Mouse (Mus musculus) v-Abl transformed pro-B cells (cell line): ENCODE results near the gene Coro6.

Source experiments
- in situ Hi-C, 2 experiments: fragments of 400-800 bp; cut with MboI; formaldehyde crosslinking; loops; one replicate each; pipeline ENCODE4 v1.15.1; 2025; ENCODE audit not compliant: unreplicated experiment in 2 of 2

Gene Coro6

DNA sequence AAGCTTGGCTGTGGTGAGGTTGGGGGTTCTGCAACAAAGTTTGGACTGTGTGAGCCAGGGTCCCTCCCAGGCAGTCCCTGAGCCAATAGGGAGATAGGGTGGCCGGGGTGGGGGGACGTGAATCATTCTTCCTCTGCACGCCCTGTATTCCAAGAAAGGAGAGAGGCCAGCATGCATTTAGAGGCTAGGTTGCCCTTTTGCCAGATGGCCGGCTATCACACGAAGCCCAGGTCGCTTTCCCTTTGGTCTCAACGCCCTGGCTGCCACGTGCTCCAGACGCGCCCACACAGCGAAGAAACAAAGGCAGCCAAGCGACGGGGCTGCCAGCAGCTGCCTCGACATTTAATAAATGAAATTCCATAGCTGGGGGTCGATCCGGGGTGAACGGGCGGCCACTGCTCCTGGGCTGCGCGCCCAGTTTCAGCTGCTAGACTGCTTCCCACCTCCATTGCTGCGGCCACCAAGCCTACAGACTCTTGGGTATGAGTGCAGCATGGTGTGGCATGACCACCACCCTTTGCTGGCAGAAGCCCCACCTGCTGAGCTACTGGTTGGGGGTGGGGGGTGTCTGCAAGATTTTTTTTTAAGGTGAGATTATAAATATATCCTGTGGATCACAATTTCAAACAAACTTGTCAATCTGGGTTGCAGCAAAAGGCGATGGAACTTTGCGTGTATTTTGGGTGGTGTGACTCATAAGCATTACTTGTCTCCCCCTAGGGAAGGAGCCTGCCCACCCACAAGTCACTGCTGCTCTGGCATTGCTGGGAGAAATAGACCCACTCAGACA lies 29.5 kb downstream of the Coro6 start:
- in situ Hi-C loops, result loop anchor here (5.0 to 10.0 kb wide), 2 partner anchors 141 to 303 kb away; no protein-coding TSS in a partner anchor

DNA sequence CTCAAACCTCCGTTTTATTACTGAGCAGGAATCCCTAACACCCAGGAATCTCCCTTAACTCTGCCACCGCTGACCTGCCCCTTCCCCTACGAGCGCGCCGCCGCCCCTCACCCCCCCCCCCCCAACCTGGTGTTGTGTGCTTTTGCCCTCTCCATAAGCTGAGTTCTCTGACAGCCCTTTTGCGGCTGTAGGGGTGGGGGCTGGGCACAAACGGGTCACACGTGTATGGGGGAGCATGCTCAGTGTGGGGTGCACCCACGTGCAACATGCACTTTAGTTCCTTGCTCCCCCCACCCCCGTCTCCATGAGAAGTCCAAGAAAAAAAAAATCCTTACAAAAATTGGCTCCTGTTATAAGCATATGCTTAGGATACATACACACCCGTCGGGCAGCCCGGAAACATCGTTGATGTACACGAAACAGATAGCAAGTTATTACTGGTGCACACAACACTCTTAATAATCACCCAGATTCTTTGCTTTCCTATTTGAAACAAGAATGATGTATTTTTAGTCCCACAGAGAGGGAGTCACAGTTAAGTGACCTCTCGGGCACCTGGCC lies 30.2 kb downstream of the Coro6 start:
- in situ Hi-C loops, result loop anchor here (5.0 to 10.0 kb wide), 2 partner anchors 140 to 302 kb away; no protein-coding TSS in a partner anchor

DNA sequence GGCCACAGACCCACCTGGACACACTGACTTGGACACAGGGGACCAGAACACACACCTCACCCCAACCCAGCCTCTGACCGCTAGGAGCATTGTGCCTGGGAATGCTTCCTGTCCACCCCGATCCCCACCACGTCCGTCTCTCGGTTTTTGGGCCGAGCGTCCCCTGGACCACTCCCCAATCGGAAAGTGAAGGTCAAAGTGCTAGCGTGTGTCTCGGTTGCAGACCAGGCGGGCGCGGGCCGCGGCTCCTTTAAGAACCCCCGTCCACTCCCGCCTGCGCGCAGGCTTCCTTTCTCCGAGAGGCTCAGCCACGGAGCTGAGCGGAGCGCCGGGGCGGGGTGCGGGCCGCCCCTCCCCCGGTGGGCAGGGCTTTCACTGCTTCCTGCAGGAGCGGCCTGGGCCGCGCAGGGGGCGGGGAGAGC lies 30.7 kb downstream of the Coro6 start:
- in situ Hi-C loops, result loop anchor here (5.0 to 10.0 kb wide), 2 partner anchors 139 to 302 kb away; no protein-coding TSS in a partner anchor

DNA sequence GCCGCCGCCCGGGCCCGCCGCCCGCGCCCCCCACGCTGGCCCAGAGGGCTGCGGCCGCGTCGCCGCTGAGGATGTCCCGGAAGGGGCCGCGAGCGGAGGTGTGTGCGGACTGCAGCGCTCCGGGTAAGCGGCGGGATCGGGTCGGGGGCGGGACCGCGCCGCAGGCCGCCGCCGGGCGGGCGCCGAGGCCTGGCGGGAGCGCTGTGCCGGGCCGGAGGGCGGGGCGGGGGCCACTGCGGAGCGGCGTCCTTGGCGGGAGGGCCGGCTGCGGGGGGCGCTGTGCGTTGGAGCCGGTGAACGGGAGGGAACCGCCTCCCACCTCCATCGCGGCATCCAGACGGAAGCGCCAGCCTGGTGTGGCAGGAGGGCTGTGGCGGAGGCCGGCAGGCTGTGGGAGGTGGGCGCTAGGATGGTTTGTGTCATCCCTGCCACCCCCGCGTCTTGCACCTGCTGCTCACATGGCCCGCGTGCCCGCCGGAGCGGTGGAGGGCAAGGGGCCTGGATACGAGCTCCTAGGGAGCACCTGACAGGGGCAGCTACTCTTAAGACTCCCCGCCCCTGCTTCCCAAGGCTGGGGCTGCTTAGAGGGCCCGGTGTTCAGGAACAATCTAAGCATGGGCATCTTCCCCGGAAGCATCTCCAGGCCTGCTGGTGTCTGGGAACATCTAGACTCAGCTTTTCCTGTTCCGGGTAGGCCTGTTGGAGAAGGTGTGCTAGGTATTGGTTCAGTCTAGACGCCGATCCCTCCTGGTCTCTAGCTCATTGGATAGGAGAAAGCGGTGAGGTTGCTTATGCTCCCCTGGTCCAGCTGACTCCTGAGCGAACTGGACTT lies 31.5 kb downstream of the Coro6 start, which contains the start of gene Git1:
Gene Git1 (plus strand): TSS at position 51 of the 832 bp plus-strand sequence.
- in situ Hi-C loops, result loop anchor here (5.0 to 10.0 kb wide), 2 partner anchors 139 to 301 kb away; no protein-coding TSS in a partner anchor

DNA sequence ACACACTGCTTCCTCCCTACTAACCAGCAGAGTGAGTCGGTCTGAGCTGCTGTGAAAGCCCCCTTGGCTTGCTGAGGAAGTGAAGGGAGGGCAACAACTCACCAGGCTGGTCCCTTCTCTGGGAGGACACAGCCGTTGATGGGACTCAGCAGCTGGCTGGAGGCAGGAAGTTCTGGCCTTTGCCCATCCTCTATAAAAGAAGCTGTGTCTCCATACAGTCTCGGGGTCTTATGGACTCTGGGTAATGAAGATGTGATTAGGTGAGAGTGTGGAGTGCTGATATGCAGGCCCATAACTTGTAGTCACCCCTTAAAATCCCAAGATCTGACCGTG lies 32.1 kb downstream of the Coro6 start:
- in situ Hi-C loops, result loop anchor here (5.0 to 10.0 kb wide), 2 partner anchors 138 to 300 kb away; no protein-coding TSS in a partner anchor

DNA sequence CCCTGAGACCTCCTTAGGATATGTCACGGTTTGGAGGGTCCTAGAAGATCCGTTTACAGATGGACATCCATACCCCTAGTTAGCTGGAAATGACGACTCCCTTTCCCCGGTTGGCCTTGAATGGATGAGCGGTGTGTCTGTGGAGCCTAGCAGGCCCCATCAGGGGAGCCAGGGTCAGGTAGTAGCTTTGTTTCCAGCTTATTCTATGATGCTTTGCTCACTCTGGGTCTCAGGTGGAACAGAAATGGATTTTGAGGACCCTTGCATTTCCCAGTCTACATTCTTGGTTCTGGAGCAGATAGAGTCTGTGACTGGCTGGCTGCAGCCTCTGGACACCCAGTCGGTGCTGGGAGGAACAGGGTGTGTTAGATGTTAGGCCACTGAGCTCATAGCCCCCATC lies 32.6 kb downstream of the Coro6 start:
- in situ Hi-C loops, result loop anchor here (5.0 to 10.0 kb wide), 2 partner anchors 138 to 300 kb away; no protein-coding TSS in a partner anchor

DNA sequence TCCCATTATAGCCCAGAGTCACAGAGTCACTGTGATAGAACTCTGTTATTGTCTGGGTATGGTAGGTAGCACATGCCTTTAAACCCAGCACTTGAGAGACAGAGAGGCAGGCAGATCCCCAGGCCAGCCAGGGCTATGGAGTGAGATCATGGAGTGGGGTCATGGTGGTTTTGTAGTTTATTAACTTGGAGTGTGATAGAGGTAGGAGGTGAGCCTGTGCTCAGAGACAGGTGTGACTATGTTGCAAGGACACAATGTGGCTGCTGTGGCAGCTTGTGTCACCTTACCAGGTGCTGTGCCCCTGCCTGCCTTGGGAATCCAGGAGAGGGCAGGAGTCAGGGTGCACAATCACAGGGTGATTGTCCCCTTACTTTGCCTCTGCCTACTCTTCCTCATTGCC lies 33.3 kb downstream of the Coro6 start:
- in situ Hi-C loops, result loop anchor here in 1 of 2 experiments (10.0 kb wide), 1 partner anchor 299 kb away; no protein-coding TSS in a partner anchor

DNA sequence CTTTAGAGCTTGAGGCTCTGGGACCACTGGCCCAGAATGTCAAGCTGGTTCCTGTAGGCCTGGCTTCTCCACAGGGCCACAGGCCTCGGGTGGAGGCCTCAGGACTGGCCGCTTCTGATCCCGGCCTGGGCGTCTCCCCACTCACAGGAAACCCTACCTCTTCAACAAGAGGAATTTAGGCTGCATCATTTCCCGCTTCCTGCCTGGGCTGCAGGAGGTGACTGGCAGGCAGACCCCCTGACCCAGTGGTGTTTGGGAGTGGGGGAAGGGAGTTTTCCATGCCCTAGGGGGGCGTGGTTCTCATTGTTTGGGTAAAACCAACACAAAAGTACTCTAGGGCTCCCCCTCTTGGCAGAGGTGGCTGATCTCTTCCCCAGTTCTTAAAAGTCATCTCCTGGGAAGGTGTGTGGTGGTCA lies 35.1 kb downstream of the Coro6 start:
- in situ Hi-C loops, result loop anchor here in 1 of 2 experiments (10.0 kb wide), 1 partner anchor 297 kb away; no protein-coding TSS in a partner anchor

DNA sequence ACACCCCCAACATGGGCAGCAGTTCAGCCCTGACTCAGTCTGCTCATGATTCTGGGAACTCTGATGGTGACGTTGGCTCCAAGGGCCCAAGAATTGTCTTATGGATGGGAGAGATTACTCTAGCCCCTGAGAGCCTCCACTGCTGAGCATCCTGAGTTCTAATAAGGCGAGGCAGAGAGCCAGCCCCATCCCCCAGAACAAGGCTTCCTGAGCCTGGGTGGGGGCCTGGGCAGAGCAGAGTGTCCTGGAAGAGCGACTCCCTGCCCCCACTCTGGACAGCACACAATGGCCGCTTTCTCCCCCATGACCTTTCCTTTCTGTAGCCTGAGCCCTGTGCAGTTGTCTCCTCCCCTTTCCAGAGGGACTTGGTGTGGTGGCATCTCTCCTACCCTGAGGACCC lies 35.6 kb downstream of the Coro6 start:
- in situ Hi-C loops, result loop anchor here in 1 of 2 experiments (10.0 kb wide), 1 partner anchor 297 kb away; no protein-coding TSS in a partner anchor

DNA sequence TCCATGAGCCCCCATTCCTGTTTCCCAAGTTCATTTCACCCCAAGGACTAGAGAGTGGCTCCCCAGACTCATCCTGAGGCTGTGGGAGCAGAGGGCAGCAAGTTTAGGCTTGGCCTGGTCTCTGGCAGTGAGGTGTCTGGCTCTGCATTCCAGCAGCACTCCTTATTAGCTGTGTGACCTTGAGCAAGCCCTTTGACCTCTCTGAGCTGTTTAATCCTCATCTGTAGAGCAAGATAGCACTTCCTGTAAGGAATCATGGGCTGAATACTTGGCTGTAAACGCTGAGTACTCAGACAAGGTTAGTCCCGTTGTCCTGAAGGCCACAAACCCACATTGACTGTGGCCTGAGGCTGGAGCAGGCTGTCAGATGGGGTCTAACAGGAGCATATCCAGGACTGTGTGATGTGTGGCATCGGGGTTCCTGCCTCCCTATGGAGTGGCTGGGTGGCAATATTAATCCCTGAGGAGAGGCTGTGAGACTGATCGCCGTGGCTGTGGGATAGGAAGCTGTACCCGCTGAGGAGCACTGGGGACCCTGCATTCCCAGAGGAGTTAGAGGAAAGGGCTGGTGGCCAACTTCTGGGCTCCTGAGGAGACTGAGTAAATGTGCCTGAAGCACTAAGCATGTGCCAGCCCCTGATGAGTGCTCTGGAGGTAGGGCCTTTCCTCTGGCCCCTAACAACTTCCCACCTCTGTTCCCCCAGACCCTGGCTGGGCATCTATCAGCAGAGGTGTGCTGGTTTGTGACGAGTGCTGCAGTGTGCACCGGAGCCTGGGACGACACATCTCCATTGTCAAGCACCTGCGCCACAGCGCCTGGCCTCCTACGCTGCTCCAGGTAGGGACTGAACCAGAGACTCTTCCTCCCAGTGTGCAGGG lies 36.3 kb downstream of the Coro6 start:
- in situ Hi-C loops, result loop anchor here in 1 of 2 experiments (10.0 kb wide), 1 partner anchor 296 kb away; no protein-coding TSS in a partner anchor

DNA sequence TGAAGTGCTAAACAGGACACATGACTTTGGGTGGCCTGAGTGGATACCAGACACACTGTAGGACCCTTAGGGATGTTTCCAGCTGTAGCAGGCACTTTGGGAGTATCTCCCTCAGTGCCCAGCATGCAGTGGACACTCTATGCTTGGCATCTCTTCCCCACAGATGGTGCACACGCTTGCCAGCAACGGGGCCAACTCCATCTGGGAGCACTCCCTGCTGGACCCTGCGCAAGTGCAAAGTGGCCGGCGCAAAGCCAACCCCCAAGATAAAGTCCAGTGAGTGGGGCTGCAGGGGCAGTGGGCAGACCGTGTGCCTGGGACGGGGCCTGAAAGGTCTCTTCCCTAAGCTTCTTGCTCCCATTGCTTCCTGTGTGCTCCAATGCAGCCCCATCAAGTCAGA lies 37.1 kb downstream of the Coro6 start:
- in situ Hi-C loops, result loop anchor here in 1 of 2 experiments (10.0 kb wide), 1 partner anchor 295 kb away; no protein-coding TSS in a partner anchor

DNA sequence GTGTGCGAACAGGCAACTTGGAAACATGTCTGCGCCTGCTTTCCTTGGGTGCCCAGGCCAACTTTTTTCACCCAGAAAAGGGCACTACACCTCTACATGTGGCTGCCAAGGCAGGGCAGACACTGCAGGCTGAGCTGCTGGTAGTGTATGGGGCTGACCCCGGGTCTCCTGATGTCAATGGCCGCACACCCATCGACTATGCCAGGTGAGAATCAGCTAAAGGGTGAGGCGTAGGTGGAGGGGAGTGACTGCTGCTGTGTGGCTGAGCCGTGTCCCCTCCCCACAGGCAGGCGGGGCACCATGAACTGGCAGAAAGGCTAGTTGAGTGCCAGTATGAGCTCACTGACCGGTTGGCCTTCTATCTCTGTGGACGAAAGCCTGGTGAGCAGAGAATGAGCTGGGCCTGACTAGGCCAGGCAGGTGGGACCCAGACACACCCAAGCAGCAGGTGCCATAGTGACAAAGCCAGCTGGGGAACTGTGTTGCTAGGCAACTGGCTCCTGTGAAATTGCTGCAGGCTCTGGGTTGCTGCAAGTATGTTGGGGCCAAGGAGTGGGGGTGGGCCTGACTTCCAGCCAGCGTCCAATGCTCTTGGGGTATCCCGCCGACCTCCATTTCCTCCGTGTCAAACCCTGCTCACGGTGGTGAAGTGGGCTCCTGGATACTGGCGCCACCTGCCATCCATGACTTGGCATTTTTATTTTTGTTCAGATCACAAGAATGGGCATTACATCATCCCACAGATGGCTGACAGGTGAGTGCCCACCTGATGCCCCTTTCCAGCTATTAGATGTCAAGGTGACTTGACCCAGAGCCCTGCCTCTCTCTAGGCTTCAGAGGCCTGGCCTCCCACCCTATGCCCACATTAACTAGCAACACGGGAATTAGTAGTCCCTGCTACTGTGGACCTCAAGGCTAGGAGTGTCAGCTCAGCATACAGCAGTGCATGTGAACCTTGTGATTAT lies 38.4 kb downstream of the Coro6 start:
- in situ Hi-C loops, result loop anchor here (5.0 to 10.0 kb wide), 4 partner anchors 33 to 284 kb away; partner anchors contain the start of genes Coro6 (in 1 of the 2) and Gm10277 (in 1 of the 2)

DNA sequence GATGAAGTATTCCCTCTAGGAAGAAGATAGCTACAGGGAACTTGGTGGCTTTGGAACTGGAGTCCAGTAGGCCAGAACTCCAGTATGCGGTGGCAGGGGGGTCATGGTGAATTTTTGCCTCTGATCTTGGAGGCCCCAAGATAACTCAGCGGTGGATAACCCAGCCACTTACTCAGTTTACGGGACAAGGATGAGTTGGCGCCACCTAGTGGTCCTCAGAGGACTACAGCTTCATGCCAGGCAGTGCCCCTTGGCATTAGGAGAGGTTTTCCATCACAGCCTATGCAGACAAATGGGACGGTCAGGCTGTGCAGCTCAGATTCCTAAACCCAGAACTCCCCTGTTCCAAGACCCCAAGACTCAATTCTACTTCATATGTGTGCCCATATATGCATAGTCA lies 39.2 kb downstream of the Coro6 start:
- in situ Hi-C loops, result loop anchor here (5.0 to 10.0 kb wide), 4 partner anchors 34 to 283 kb away; partner anchors contain the start of genes Coro6 (in 1 of the 2) and Gm10277 (in 1 of the 2)

DNA sequence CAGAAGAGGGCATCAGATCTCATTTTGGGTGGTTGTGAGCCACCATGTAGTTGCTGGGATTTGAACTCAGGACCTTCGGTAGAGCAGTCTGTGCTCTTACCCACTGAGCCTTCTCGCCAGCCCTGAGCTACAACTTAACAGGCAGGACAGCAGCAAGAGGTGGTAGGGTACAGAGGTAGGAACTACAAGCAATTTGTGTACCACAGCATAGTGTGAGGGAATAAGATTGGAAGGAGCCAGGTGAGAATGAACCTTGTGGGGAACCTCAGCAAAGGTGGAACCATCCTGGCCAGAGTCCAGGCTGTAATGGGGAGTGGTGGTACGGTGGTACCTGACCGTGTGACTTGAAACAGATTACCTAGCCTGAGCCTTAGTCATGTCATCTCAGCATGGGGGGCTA lies 39.8 kb downstream of the Coro6 start:
- in situ Hi-C loops, result loop anchor here (5.0 to 10.0 kb wide), 4 partner anchors 35 to 283 kb away; partner anchors contain the start of genes Coro6 (in 1 of the 2) and Gm10277 (in 1 of the 2)

DNA sequence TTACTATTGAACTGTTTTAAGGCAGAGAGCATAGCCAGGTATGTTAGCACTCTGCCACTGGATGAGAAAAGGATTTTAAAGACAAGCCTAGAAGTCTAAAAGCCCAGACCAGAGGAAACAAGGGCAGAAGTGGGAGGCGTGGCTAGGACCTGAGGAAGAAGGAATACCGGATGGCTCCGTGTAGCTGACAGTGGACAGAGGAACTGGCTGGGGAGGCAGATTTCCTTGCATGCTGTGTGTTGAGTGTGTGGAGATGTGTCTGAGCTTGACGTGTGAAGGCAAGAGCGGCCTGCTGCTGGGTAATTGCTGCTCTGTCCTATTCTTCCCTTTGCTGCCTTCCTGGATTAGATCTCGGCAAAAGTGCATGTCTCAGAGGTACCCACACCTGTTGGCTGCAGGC lies 40.3 kb downstream of the Coro6 start:
- in situ Hi-C loops, result loop anchor here (5.0 to 10.0 kb wide), 4 partner anchors 35 to 282 kb away; partner anchors contain the start of genes Coro6 (in 1 of the 2) and Gm10277 (in 1 of the 2)

DNA sequence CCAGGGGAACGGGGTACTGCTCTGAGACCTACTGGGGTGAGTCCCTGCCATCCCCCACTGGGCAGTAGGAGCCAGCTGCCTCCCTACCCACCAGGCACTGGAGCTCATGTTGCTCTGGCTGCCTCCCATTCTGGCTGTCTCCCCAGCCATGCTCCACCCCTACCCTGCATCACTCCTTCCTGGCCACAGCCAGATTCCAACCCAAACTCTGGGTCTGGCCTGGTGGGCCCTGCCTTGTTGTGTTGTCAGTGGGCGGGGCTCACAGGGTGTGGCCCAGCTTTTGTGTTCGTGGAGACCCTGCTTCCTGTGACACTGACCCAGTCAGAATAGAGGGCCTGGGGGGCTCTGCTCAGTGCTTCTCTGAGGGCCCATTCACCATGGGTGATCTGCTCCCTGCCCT lies 41.3 kb downstream of the Coro6 start:
- in situ Hi-C loops, result loop anchor here (5.0 to 10.0 kb wide), 4 partner anchors 36 to 281 kb away; partner anchors contain the start of genes Coro6 (in 1 of the 2) and Gm10277 (in 1 of the 2)

DNA sequence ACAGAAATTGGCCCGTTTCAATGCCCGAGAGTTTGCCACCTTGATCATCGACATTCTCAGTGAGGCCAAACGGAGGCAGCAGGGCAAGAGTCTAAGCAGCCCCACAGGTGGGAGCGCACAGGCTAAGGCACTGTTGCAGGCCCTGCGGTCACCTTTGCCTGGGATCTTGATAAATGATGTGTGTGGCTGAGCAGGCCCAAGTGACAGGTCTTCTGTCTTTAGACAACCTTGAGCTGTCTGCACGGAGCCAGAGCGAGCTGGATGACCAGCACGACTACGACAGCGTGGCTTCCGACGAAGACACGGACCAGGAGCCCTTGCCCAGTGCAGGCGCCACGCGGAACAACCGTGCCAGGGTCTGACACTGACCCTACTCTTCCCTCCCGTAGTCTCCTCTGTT lies 42.2 kb downstream of the Coro6 start:
- in situ Hi-C loops, result loop anchor here (5.0 to 10.0 kb wide), 4 partner anchors 37 to 280 kb away; partner anchors contain the start of genes Coro6 (in 1 of the 2) and Gm10277 (in 1 of the 2)
